Mouse (Mus musculus): ENCODE measurements around the gene Cacna1d.

- no peak for TF ChIP-seq CTCF (IDR thresholded peaks at IDR 0.05; ENCODE audit: low read depth)
- no peak for TF ChIP-seq EP300 (optimal IDR thresholded peaks at IDR 0.05)
These were observed 377.7 kb downstream of the Cacna1d start for GRCm38 (mm10) chr14:30113392-30114108.

All from stomach, postnatal 0 days (tissue).